Mouse (Mus musculus) stomach, postnatal 0 days (tissue): ENCODE data around the gene Cst7.

ENCODE experiments used
- CTCF ChIP-seq: IDR thresholded peaks from 2 replicates; pipeline ENCODE4 v1.5.1; 2016; ENCODE audit warnings: antibody characterized with exemption, low read depth, mild to moderate bottlenecking, moderate library complexity
- EP300 ChIP-seq: optimal IDR thresholded peaks from 2 replicates; pipeline ENCODE3; 2016; ENCODE audit warnings: antibody characterized with exemption

DNA sequence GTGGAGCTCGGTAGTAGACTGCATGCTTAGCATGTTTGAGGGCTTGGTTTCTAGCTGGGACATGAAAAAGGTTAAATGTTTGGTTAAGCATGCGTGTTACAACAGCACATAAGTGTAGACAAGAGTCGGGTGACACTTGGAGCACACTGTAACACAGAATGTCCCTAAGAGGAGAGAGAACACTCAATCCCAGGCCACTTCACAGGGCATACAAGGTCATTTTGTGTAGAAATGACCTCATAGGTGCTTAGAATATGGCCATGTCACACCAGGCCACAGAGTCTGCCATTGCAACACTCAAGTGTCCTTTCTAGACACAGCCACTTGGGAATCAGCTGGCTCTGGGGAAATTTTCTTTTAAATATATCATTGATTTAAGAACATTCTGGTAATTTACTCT is 53.7 kb downstream of the Cst7 start:
- TF ChIP-seq CTCF (no peak), EP300 (no peak)
